In genomic region chr8:70769359-70769758, GRCm38 (mm10) we compare ENCODE assay signal across 8 mouse cellular contexts. TPM values are rescaled to one million over a fixed set of nuclear protein-coding genes. Genes with fewer than 3 reads are reported as not detected.
DNase-seq lines count a peak whose midpoint lies in the region; ATAC-seq and TF ChIP-seq lines count a peak whose summit lies in the region.

No protein-coding gene starts in this region.

- H3K27me3 ChIP-seq in heart, embryonic 11.5 days (ENCODE audit: control insufficient read depth, insufficient read depth, low read length), result peaks cover 2% of the 10 kb centered on the region; the same call in 1 of the 2 replicates
- H3K27me3 ChIP-seq in embryonic facial prominence, embryonic 10.5 days (replicated peaks; ENCODE audit: low read depth, poor library complexity, severe bottlenecking), result peaks cover 17% of the 10 kb centered on the region
- H3K27me3 ChIP-seq in limb, embryonic 14.5 days (ENCODE audit: control insufficient read depth, insufficient read depth, low read length), result no peaks in the 10 kb centered on the region
- 0 out of 2 replicates have a peak, but pooled peaks cover 4% of the 10 kb centered on the region for H3K27me3 ChIP-seq in midbrain, postnatal 0 days (ENCODE audit: insufficient read depth, low read length)

- no peak overlapping the region for H3K4me3 ChIP-seq in heart, embryonic 11.5 days (ENCODE audit: low read depth, low read length)
- peak overlapping the region; percentile 17; the same call in 1 of the 2 replicates for H3K4me3 ChIP-seq in embryonic facial prominence, embryonic 10.5 days
- H3K4me3 ChIP-seq in limb, embryonic 14.5 days (replicated peaks; ENCODE audit: low read length), result no peak overlapping the region
- H3K4me3 ChIP-seq in midbrain, postnatal 0 days (ENCODE audit: low read depth, low read length), result no peak overlapping the region

- no peak; the same call in 1 of the 2 replicates for ATAC-seq in heart, embryonic 11.5 days (replicated peaks; ENCODE audit: insufficient number of reproducible peaks, low FRiP score, low TSS enrichment)
- ATAC-seq in limb, embryonic 14.5 days (ENCODE audit: low FRiP score, low read depth), result peak; percentile 72
- peak; percentile 79 for ATAC-seq in midbrain, postnatal 0 days (ENCODE audit: low FRiP score)

- H3K4me2 ChIP-seq in heart, embryonic 11.5 days, result no peak overlapping the region
- no peak overlapping the region for H3K4me2 ChIP-seq in limb, embryonic 14.5 days (replicated peaks; ENCODE audit: low read depth, low read length, severe bottlenecking)
- H3K4me2 ChIP-seq in midbrain, postnatal 0 days (ENCODE audit: low read depth, low read length, poor library complexity, severe bottlenecking), result no peak overlapping the region

- no peak overlapping the region for H3K27ac ChIP-seq in heart, embryonic 11.5 days (ENCODE audit: low read depth, low read length)
- no peak overlapping the region for H3K27ac ChIP-seq in embryonic facial prominence, embryonic 10.5 days (replicated peaks)
- no peak overlapping the region for H3K27ac ChIP-seq in limb, embryonic 14.5 days (replicated peaks; ENCODE audit: low read depth, low read length)
- H3K27ac ChIP-seq in midbrain, postnatal 0 days (ENCODE audit: low read depth, low read length), result no peak overlapping the region

- peaks cover 17% of the 10 kb centered on the region for H3K36me3 ChIP-seq in heart, embryonic 11.5 days (ENCODE audit: control insufficient read depth, insufficient read depth, low read length)
- H3K36me3 ChIP-seq in embryonic facial prominence, embryonic 10.5 days (replicated peaks), result peaks cover 70% of the 10 kb centered on the region
- peaks cover 60% of the 10 kb centered on the region for H3K36me3 ChIP-seq in limb, embryonic 14.5 days (ENCODE audit: control insufficient read depth, insufficient read depth, low read length)
- H3K36me3 ChIP-seq in midbrain, postnatal 0 days (ENCODE audit: insufficient read depth, low read length), result peaks cover 62% of the 10 kb centered on the region

- peak; percentile 100 for TF ChIP-seq CTCF in midbrain, postnatal 0 days (IDR thresholded peaks at IDR 0.05)

- TF ChIP-seq POLR2A in limb, embryonic 14.5 days (IDR thresholded peaks at IDR 0.05; ENCODE audit: borderline replicate concordance, extremely low read depth, insufficient read depth, insufficient read length), result no peak

- H3K9me3 ChIP-seq in heart, embryonic 11.5 days (replicated peaks; ENCODE audit: control insufficient read depth, low read length), result no peaks in the 10 kb centered on the region
- H3K9me3 ChIP-seq in embryonic facial prominence, embryonic 10.5 days, result no peaks in the 10 kb centered on the region
- H3K9me3 ChIP-seq in limb, embryonic 14.5 days (ENCODE audit: control insufficient read depth, low read length), result no peaks in the 10 kb centered on the region
- H3K9me3 ChIP-seq in midbrain, postnatal 0 days (ENCODE audit: low read length), result no peaks in the 10 kb centered on the region

- peaks cover 20% of the 10 kb centered on the region for H3K4me1 ChIP-seq in heart, embryonic 11.5 days (ENCODE audit: control insufficient read depth, insufficient read depth, low read length)
- peaks cover 47% of the 10 kb centered on the region for H3K4me1 ChIP-seq in embryonic facial prominence, embryonic 10.5 days
- peaks cover 27% of the 10 kb centered on the region for H3K4me1 ChIP-seq in limb, embryonic 14.5 days (ENCODE audit: control insufficient read depth, insufficient read depth, low read length)
- H3K4me1 ChIP-seq in midbrain, postnatal 0 days (ENCODE audit: insufficient read depth, low read length), result peaks cover 3% of the 10 kb centered on the region

- no peak overlapping the region for H3K9ac ChIP-seq in heart, embryonic 11.5 days (ENCODE audit: low read depth, low read length)
- H3K9ac ChIP-seq in limb, embryonic 14.5 days (ENCODE audit: low read depth, low read length, severe bottlenecking), result no peak overlapping the region
- no peak overlapping the region for H3K9ac ChIP-seq in midbrain, postnatal 0 days (replicated peaks; ENCODE audit: low read length, poor library complexity, severe bottlenecking)

- 7% methylated on average over 26 of the region's 26 CpGs for WGBS in heart, embryonic 11.5 days (ENCODE audit: insufficient replicate concordance)
- 7% methylated on average over 26 of the region's 26 CpGs for WGBS in embryonic facial prominence, embryonic 10.5 days
- 5% methylated on average over 26 of the region's 26 CpGs for WGBS in limb, embryonic 14.5 days
- 7% methylated on average over 26 of the region's 26 CpGs for WGBS in midbrain, postnatal 0 days

- peak; percentile 99 for DNase-seq in heart, adult 11 months
- DNase-seq in embryonic facial prominence, embryonic 10.5 days (ENCODE audit: low spot score), result peak; percentile 97
- DNase-seq in heart, adult 18-20 months, result peak; percentile 93 to 96
- peak; percentile 97 for DNase-seq in kidney, adult 9 months
- DNase-seq in limb, embryonic 14.5 days (ENCODE audit: low spot score), result peak; percentile 93
- DNase-seq in midbrain, postnatal 0 days (ENCODE audit: low spot score), result peak; percentile 96
- peak; percentile 98 to 99 for DNase-seq in spleen, postnatal 10 days (ENCODE audit: low spot score in 2 of 2)

RNA-seq across cellular contexts. Expression of gene Pik3r2, which starts 7.2 kb away (rescaled TPM):
- 21.5 and 23.1 TPM in 2 replicates for polyA plus RNA-seq in heart, embryonic 11.5 days (2014; fragmentation: Nextera tagmentation; extraction: Ambion mirVana)
- polyA plus RNA-seq in embryonic facial prominence, embryonic 10.5 days (2016; fragmentation: Nextera tagmentation; extraction: Ambion mirVana), result 79.2 and 79.8 TPM in 2 replicates
- total RNA-seq in heart, adult 18-20 months (2021), result 10 to 100 TPM; 19.7 to 21.4 TPM
- 111 and 137 TPM in 2 replicates for polyA plus RNA-seq in limb, embryonic 14.5 days (2012; rRNA removed)
- 73.5 and 74.7 TPM in 2 replicates for polyA plus RNA-seq in limb, embryonic 14.5 days (2014; fragmentation: Nextera tagmentation; extraction: Ambion mirVana)
- total RNA-seq in midbrain, postnatal 0 days (2014; rRNA removed), result 141 and 159 TPM in 2 replicates
- 102 and 113 TPM in 2 replicates for polyA plus RNA-seq in midbrain, postnatal 0 days (2015; fragmentation: Nextera tagmentation; extraction: Ambion mirVana)

RNA-seq across cellular contexts. Expression of gene Mpv17l2, which starts 8.6 kb away (rescaled TPM):
- polyA plus RNA-seq in heart, embryonic 11.5 days (2014; fragmentation: Nextera tagmentation; extraction: Ambion mirVana), result 42.5 and 42.6 TPM in 2 replicates
- 28.2 and 34.5 TPM in 2 replicates for polyA plus RNA-seq in embryonic facial prominence, embryonic 10.5 days (2016; fragmentation: Nextera tagmentation; extraction: Ambion mirVana)
- 10 to 100 TPM; 26.9 to 27.5 TPM for total RNA-seq in heart, adult 18-20 months (2021)
- polyA plus RNA-seq in limb, embryonic 14.5 days (2012; rRNA removed), result 27.7 and 41.6 TPM in 2 replicates
- 36.0 and 40.3 TPM in 2 replicates for polyA plus RNA-seq in limb, embryonic 14.5 days (2014; fragmentation: Nextera tagmentation; extraction: Ambion mirVana)
- 27.8 and 29.2 TPM in 2 replicates for total RNA-seq in midbrain, postnatal 0 days (2014; rRNA removed)
- polyA plus RNA-seq in midbrain, postnatal 0 days (2015; fragmentation: Nextera tagmentation; extraction: Ambion mirVana), result 43.7 and 45.8 TPM in 2 replicates

RNA-seq across cellular contexts. Expression of gene Rab3a, which starts 14.9 kb away (rescaled TPM):
- polyA plus RNA-seq in heart, embryonic 11.5 days (2014; fragmentation: Nextera tagmentation; extraction: Ambion mirVana), result 16.2 and 21.3 TPM in 2 replicates
- polyA plus RNA-seq in embryonic facial prominence, embryonic 10.5 days (2016; fragmentation: Nextera tagmentation; extraction: Ambion mirVana), result 13.6 and 16.2 TPM in 2 replicates
- 10 to 100 TPM; 40.3 to 49.2 TPM for total RNA-seq in heart, adult 18-20 months (2021)
- 27.2 and 36.6 TPM in 2 replicates for polyA plus RNA-seq in limb, embryonic 14.5 days (2012; rRNA removed)
- 19.8 and 20.1 TPM in 2 replicates for polyA plus RNA-seq in limb, embryonic 14.5 days (2014; fragmentation: Nextera tagmentation; extraction: Ambion mirVana)
- total RNA-seq in midbrain, postnatal 0 days (2014; rRNA removed), result 649 and 670 TPM in 2 replicates
- polyA plus RNA-seq in midbrain, postnatal 0 days (2015; fragmentation: Nextera tagmentation; extraction: Ambion mirVana), result 726 and 813 TPM in 2 replicates

RNA-seq across cellular contexts. Expression of gene Mast3, which starts 35.5 kb away (rescaled TPM):
- polyA plus RNA-seq in heart, embryonic 11.5 days (2014; fragmentation: Nextera tagmentation; extraction: Ambion mirVana), result 7.8 and 8.5 TPM in 2 replicates
- 12.4 and 13.9 TPM in 2 replicates for polyA plus RNA-seq in embryonic facial prominence, embryonic 10.5 days (2016; fragmentation: Nextera tagmentation; extraction: Ambion mirVana)
- 1 to 10 TPM; 6.8 to 9.8 TPM for total RNA-seq in heart, adult 18-20 months (2021)
- polyA plus RNA-seq in limb, embryonic 14.5 days (2012; rRNA removed), result 37.2 and 57.8 TPM in 2 replicates
- 14.4 and 16.2 TPM in 2 replicates for polyA plus RNA-seq in limb, embryonic 14.5 days (2014; fragmentation: Nextera tagmentation; extraction: Ambion mirVana)
- total RNA-seq in midbrain, postnatal 0 days (2014; rRNA removed), result 33.2 and 34.1 TPM in 2 replicates
- polyA plus RNA-seq in midbrain, postnatal 0 days (2015; fragmentation: Nextera tagmentation; extraction: Ambion mirVana), result 20.2 and 24.0 TPM in 2 replicates

RNA-seq across cellular contexts. Expression of gene Il12rb1, which starts 38.9 kb away (rescaled TPM):
- 0.07 TPM in 1 of 2 replicates, not detected in the other for polyA plus RNA-seq in heart, embryonic 11.5 days (2014; fragmentation: Nextera tagmentation; extraction: Ambion mirVana)
- polyA plus RNA-seq in embryonic facial prominence, embryonic 10.5 days (2016; fragmentation: Nextera tagmentation; extraction: Ambion mirVana), result not detected in 2 replicates
- total RNA-seq in heart, adult 18-20 months (2021), result under 1 TPM; 0.15 to 0.31 TPM
- 0.04 and 0.13 TPM in 2 replicates for polyA plus RNA-seq in limb, embryonic 14.5 days (2012; rRNA removed)
- 0.21 TPM in 1 of 2 replicates, not detected in the other for polyA plus RNA-seq in limb, embryonic 14.5 days (2014; fragmentation: Nextera tagmentation; extraction: Ambion mirVana)
- total RNA-seq in midbrain, postnatal 0 days (2014; rRNA removed), result not detected in 2 replicates
- not detected in 2 replicates for polyA plus RNA-seq in midbrain, postnatal 0 days (2015; fragmentation: Nextera tagmentation; extraction: Ambion mirVana)

Comparison
In these comparisons a context has a peak if more than half of its experiments do, and no peak if none do; other contexts are left out.
1. RNA of gene Rab3a, which starts 14.9 kb away (polyA plus RNA-seq): 726 to 813 TPM in midbrain, postnatal 0 days; 19.8 to 36.6 TPM in limb, embryonic 14.5 days, 16.2 to 21.3 TPM in heart, embryonic 11.5 days and 13.6 to 16.2 TPM in embryonic facial prominence, embryonic 10.5 days; every median in the first group is over 10 times any median in the second.
2. Peak in every context shown above with its lines, with median percentiles within 50 percentile points of each other: DNase-seq.